In genomic region chr10:128565788-128566531, GRCm38 (mm10) we compare ENCODE assay signal across 8 mouse cellular contexts. TPM values are rescaled to one million over a fixed set of nuclear protein-coding genes. Genes with fewer than 3 reads are reported as not detected.
A peak's percentile ranks its signal among the peaks of the same experiment; 100 is the strongest.
DNase-seq lines count a peak whose midpoint lies in the region; ATAC-seq lines count a peak whose summit lies in the region.

TSS of gene Pa2g4 (minus strand) at chr10:128565987.

- peak within 1 kb of the TSS; percentile 95 for H3K4me3 ChIP-seq in embryonic facial prominence, embryonic 13.5 days
- peak within 1 kb of the TSS; percentile 94 for H3K4me3 ChIP-seq in limb, embryonic 13.5 days
- peak within 1 kb of the TSS; percentile 93 for H3K4me3 ChIP-seq in midbrain, embryonic 16.5 days (ENCODE audit: low read depth, low read length)

- peaks cover 34% of the 10 kb centered on the region for H3K36me3 ChIP-seq in embryonic facial prominence, embryonic 13.5 days
- H3K36me3 ChIP-seq in limb, embryonic 13.5 days, result peaks cover 31% of the 10 kb centered on the region
- H3K36me3 ChIP-seq in midbrain, embryonic 16.5 days (ENCODE audit: control insufficient read depth, insufficient read depth, low read length), result 0 out of 2 replicates have a peak, but pooled peaks cover 6% of the 10 kb centered on the region

- H3K9me3 ChIP-seq in embryonic facial prominence, embryonic 13.5 days, result no peaks in the 10 kb centered on the region
- no peaks in the 10 kb centered on the region for H3K9me3 ChIP-seq in limb, embryonic 13.5 days
- no peaks in the 10 kb centered on the region for H3K9me3 ChIP-seq in midbrain, embryonic 16.5 days (replicated peaks; ENCODE audit: control insufficient read depth, low read length, poor library complexity, severe bottlenecking)

- peak within 1 kb of the TSS; percentile 91 for H3K27ac ChIP-seq in embryonic facial prominence, embryonic 13.5 days
- peak within 1 kb of the TSS; percentile 93 for H3K27ac ChIP-seq in limb, embryonic 13.5 days
- peak within 1 kb of the TSS; percentile 92 for H3K27ac ChIP-seq in midbrain, embryonic 16.5 days (ENCODE audit: low read length)

- peak within 1 kb of the TSS; percentile 92 for H3K4me2 ChIP-seq in embryonic facial prominence, embryonic 13.5 days
- peak within 1 kb of the TSS; percentile 96 for H3K4me2 ChIP-seq in limb, embryonic 13.5 days (replicated peaks)
- peak within 1 kb of the TSS; percentile 91 for H3K4me2 ChIP-seq in midbrain, embryonic 16.5 days (ENCODE audit: low read length)

- no peaks in the 10 kb centered on the region for H3K27me3 ChIP-seq in embryonic facial prominence, embryonic 13.5 days
- H3K27me3 ChIP-seq in limb, embryonic 13.5 days, result no peaks in the 10 kb centered on the region
- no peaks in the 10 kb centered on the region for H3K27me3 ChIP-seq in midbrain, embryonic 16.5 days (ENCODE audit: control insufficient read depth, insufficient read depth, low read depth, low read length)

- peak; percentile 100 for DNase-seq in 3134 (ENCODE audit: extremely low read depth, insufficient read length, low spot score)
- DNase-seq in adrenal gland, postnatal 36 days, result peak; percentile 99 to 100
- peak; percentile 98 to 100 for DNase-seq in heart, adult 18-20 months
- DNase-seq in kidney, adult 8-10 months, result peak; percentile 99
- DNase-seq in spleen, postnatal 10 days (ENCODE audit: low spot score in 2 of 2), result peak; percentile 96 to 97

- peak within 1 kb of the TSS; percentile 91 for H3K9ac ChIP-seq in embryonic facial prominence, embryonic 13.5 days
- H3K9ac ChIP-seq in limb, embryonic 13.5 days, result peak within 1 kb of the TSS; percentile 97
- H3K9ac ChIP-seq in midbrain, embryonic 16.5 days (ENCODE audit: low read depth, low read length), result peak within 1 kb of the TSS; percentile 95

- WGBS in embryonic facial prominence, embryonic 13.5 days, result under 1% methylated on average over 58 of the region's 58 CpGs
- under 1% methylated on average over 58 of the region's 58 CpGs for WGBS in limb, embryonic 13.5 days
- under 1% methylated on average over 57 of the region's 58 CpGs for WGBS in midbrain, embryonic 16.5 days

- ATAC-seq in embryonic facial prominence, embryonic 13.5 days (ENCODE audit: insufficient number of reproducible peaks, insufficient read depth, low FRiP score, low TSS enrichment, low read depth), result peak; percentile 97
- ATAC-seq in limb, embryonic 13.5 days (ENCODE audit: low FRiP score, low read depth), result peak; percentile 99
- ATAC-seq in midbrain, embryonic 16.5 days, result peak; percentile 99

- H3K4me1 ChIP-seq in embryonic facial prominence, embryonic 13.5 days, result peaks cover 21% of the 10 kb centered on the region
- H3K4me1 ChIP-seq in limb, embryonic 13.5 days, result peaks cover 15% of the 10 kb centered on the region
- H3K4me1 ChIP-seq in midbrain, embryonic 16.5 days (ENCODE audit: control insufficient read depth, insufficient read depth, low read length), result peaks cover 12% of the 10 kb centered on the region

RNA-seq across cellular contexts. Expression of gene Pa2g4, which starts in this region (rescaled TPM):
- total RNA-seq in adrenal gland, postnatal 36 days (2021), result 10 to 100 TPM; 83.1 to 89.4 TPM
- 188 and 206 TPM in 2 replicates for polyA plus RNA-seq in embryonic facial prominence, embryonic 13.5 days (2015; fragmentation: Nextera tagmentation; extraction: Ambion mirVana)
- total RNA-seq in heart, adult 18-20 months (2021), result 10 to 100 TPM; 43.1 to 46.0 TPM
- 198 and 200 TPM in 2 replicates for polyA plus RNA-seq in limb, embryonic 13.5 days (2015; fragmentation: Nextera tagmentation; extraction: Ambion mirVana)
- polyA plus RNA-seq in midbrain, embryonic 16.5 days (2015; fragmentation: Nextera tagmentation; extraction: Ambion mirVana), result 124 and 125 TPM in 2 replicates

Comparison
In these comparisons a context has a peak if more than half of its experiments do, and no peak if none do; other contexts are left out.
1. Peak in every context shown above with its lines: DNase-seq, ATAC-seq, H3K4me3 ChIP-seq and H3K27ac ChIP-seq.